Mouse (Mus musculus) embryonic facial prominence, embryonic 15.5 days (tissue): ENCODE results near the gene Ubash3b. TPM values are rescaled to one million over a fixed set of nuclear protein-coding genes. Genes with fewer than 3 reads are reported as not detected.

ENCODE experiments used
- ATAC-seq: fragments of 200-750 bp; cut with Nextera tagmentation; 2 replicates; pipeline ENCODE4 v1.8.0; 2017; ENCODE audit warnings: low read depth, moderate TSS enrichment; ENCODE audit not compliant: insufficient number of reproducible peaks, low FRiP score, low TSS enrichment
- H3K27ac ChIP-seq: fragments of 300-500 bp; sonication (generic); replicated peaks from 2 replicates; pipeline ENCODE4 v1.5.1; 2015; ENCODE audit warnings: mild to moderate bottlenecking, inconsistent platforms
- H3K27me3 ChIP-seq: fragments of 300-500 bp; sonication (generic); 2 replicates; pipeline ENCODE4 v1.6.1; 2015; ENCODE audit warnings: inconsistent platforms
- H3K36me3 ChIP-seq: fragments of 300-500 bp; sonication (generic); 2 replicates; pipeline ENCODE4 v1.6.1; 2015; ENCODE audit warnings: mild to moderate bottlenecking, inconsistent platforms
- H3K4me1 ChIP-seq: fragments of 300-500 bp; sonication (generic); 2 replicates; pipeline ENCODE4 v1.6.1; 2015; ENCODE audit warnings: inconsistent platforms
- H3K4me2 ChIP-seq: fragments of 300-500 bp; sonication (generic); replicated peaks from 2 replicates; pipeline ENCODE4 v1.6.1; 2015; ENCODE audit warnings: mild to moderate bottlenecking, inconsistent platforms
- H3K4me3 ChIP-seq: fragments of 300-500 bp; sonication (generic); replicated peaks from 2 replicates; pipeline ENCODE4 v1.5.1; 2015; ENCODE audit warnings: mild to moderate bottlenecking, inconsistent platforms
- H3K9ac ChIP-seq: fragments of 300-500 bp; sonication (generic); 2 replicates; pipeline ENCODE4 v1.6.1; 2015; ENCODE audit warnings: inconsistent platforms
- H3K9me3 ChIP-seq: fragments of 300-500 bp; sonication (generic); replicated peaks from 2 replicates; pipeline ENCODE4 v1.6.1; 2016; ENCODE audit warnings: inconsistent platforms
- WGBS: fragments of 180-500 bp; shearing (Covaris S2); methylation state at CpG from one replicate; pipeline ENCODE4 v1.1.7; 2015; 5-methylcytosine and 5-hydroxymethylcytosine counted together
- polyA plus RNA-seq: library from polyadenylated mRNA; unstranded; fragments of >200 nt; fragmentation: Nextera tagmentation; extraction: Ambion mirVana; gene quantifications from 2 replicates; pipeline ENCODE4 v1.2.1, GENCODE M21; 2015

Ubash3b gene
- polyA plus RNA-seq, 1 experiment from 2014 or later, result 8.2 TPM

DNA sequence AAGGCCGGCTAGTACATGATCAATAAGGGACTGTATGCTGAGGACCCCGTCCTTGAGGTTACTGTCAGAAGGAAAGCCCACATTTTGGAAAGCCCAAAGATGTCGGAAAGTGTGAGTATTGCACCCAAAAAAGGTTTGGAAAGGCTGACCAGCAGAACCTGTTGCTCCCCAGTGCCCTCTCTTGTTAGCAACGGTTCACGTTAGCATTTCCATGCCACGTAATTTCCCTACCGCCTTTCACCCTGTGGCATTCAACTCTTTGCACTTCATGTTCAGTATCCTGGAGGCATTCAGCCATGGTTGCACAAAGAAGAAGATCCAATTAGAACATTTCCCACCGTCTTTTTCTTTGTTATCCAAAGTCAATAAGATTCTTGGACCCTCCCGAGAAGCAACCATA is 47.1 kb downstream of the Ubash3b start:
- no peak for ATAC-seq
- no peaks in the 10 kb centered on the region for H3K36me3 ChIP-seq
- H3K27me3 ChIP-seq, result no peaks in the 10 kb centered on the region
- H3K27ac ChIP-seq, result no peak overlapping the region
- H3K4me2 ChIP-seq, result no peak overlapping the region
- peaks cover 4% of the 10 kb centered on the region; the same call in 1 of the 2 replicates for H3K4me1 ChIP-seq
- 92% methylated on average over 9 of the region's 9 CpGs for WGBS
- no peak overlapping the region for H3K9ac ChIP-seq
- no peaks in the 10 kb centered on the region for H3K9me3 ChIP-seq
- no peak overlapping the region for H3K4me3 ChIP-seq

- WGBS, result 85% methylated on average over 7 of the region's 7 CpGs
- no peak overlapping the region for H3K9ac ChIP-seq
- no peak for ATAC-seq
Measured at GRCm38 (mm10) chr9:41109749-41110148, 51.7 kb downstream of the Ubash3b start.

GRCm38 (mm10) chr9:41108324-41109180 is 52.9 kb downstream of the Ubash3b start:
- WGBS, result 41% methylated on average over 14 of the region's 14 CpGs
- no peak overlapping the region for H3K4me3 ChIP-seq
- H3K36me3 ChIP-seq, result no peaks in the 10 kb centered on the region
- H3K9ac ChIP-seq, result no peak overlapping the region
- no peaks in the 10 kb centered on the region for H3K9me3 ChIP-seq
- ATAC-seq, result peak; percentile 57; the same call in 1 of the 2 replicates
- H3K27ac ChIP-seq, result peak overlapping the region; percentile 24; the same call in 1 of the 2 replicates
- no peak overlapping the region for H3K4me2 ChIP-seq
- peaks cover 29% of the 10 kb centered on the region for H3K4me1 ChIP-seq
- no peaks in the 10 kb centered on the region for H3K27me3 ChIP-seq

More at GRCm38 (mm10) chr9:41109749-41110148, 51.7 kb downstream of the Ubash3b start:
- H3K27ac ChIP-seq, result no peak overlapping the region
- no peaks in the 10 kb centered on the region for H3K27me3 ChIP-seq
- no peak overlapping the region for H3K4me2 ChIP-seq
- H3K4me1 ChIP-seq, result peaks cover 29% of the 10 kb centered on the region
- no peaks in the 10 kb centered on the region for H3K36me3 ChIP-seq
- H3K9me3 ChIP-seq, result no peaks in the 10 kb centered on the region
- H3K4me3 ChIP-seq, result no peak overlapping the region

GRCm38 (mm10) chr9:41105201-41105643 is 56.3 kb downstream of the Ubash3b start:
- Histone ChIP-seq H3K4me2 (no peak overlapping the region), H3K27ac (no peak overlapping the region), H3K4me3 (no peak overlapping the region), H3K36me3 (no peaks in the 10 kb centered on the region), H3K27me3 (no peaks in the 10 kb centered on the region), H3K9ac (no peak overlapping the region), H3K9me3 (no peaks in the 10 kb centered on the region), H3K4me1 (peaks cover 46% of the 10 kb centered on the region)
- 51% methylated on average over 7 of the region's 7 CpGs for WGBS
- ATAC-seq, result no peak

DNA sequence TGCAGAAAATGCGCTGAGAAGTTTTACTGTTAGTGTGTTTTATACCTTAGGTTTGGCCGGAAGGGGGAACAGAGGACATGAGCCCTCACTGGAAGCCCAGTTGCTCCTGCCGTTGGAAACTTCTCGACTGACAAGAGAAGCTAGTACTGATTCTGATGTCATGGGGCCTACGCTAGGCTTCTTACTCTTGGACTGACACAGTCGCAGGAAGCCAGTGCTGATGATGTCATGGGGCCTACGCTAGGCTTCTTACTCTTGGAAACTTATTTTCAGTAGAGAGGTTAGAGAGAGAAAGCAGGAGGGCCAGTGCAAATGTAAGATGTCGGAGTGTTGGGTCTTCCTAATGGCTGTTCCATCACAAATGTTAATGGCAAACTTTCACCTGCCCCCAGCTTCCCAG is 57.8 kb downstream of the Ubash3b start:
- no peaks in the 10 kb centered on the region for H3K36me3 ChIP-seq
- WGBS, result 93% methylated on average over 8 of the region's 8 CpGs
- H3K4me3 ChIP-seq, result no peak overlapping the region
- ATAC-seq, result no peak
- no peaks in the 10 kb centered on the region for H3K9me3 ChIP-seq
- no peak overlapping the region for H3K4me2 ChIP-seq
- H3K9ac ChIP-seq, result no peak overlapping the region
- H3K27ac ChIP-seq, result no peak overlapping the region
- no peaks in the 10 kb centered on the region for H3K27me3 ChIP-seq
- H3K4me1 ChIP-seq, result peaks cover 56% of the 10 kb centered on the region

- Histone ChIP-seq H3K4me2 (no peak overlapping the region), H3K9me3 (no peaks in the 10 kb centered on the region), H3K27ac (peak overlapping the region; percentile 13; the same call in 1 of the 2 replicates), H3K4me1 (peaks cover 55% of the 10 kb centered on the region), H3K27me3 (no peaks in the 10 kb centered on the region), H3K9ac (no peak overlapping the region), H3K4me3 (no peak overlapping the region), H3K36me3 (no peaks in the 10 kb centered on the region)
- 44% methylated on average over 10 of the region's 10 CpGs for WGBS
- no peak for ATAC-seq
Measured at GRCm38 (mm10) chr9:41102613-41103012, 58.9 kb downstream of the Ubash3b start.

- Histone ChIP-seq H3K4me2 (no peak overlapping the region), H3K4me1 (peaks cover 50% of the 10 kb centered on the region), H3K27ac (peak overlapping the region; percentile 82), H3K36me3 (no peaks in the 10 kb centered on the region), H3K27me3 (no peaks in the 10 kb centered on the region), H3K9ac (no peak overlapping the region), H3K9me3 (no peaks in the 10 kb centered on the region), H3K4me3 (no peak overlapping the region)
- 48% methylated on average over 8 of the region's 8 CpGs for WGBS
- peak; percentile 45; the same call in 1 of the 2 replicates for ATAC-seq
Measured at GRCm38 (mm10) chr9:41099897-41100296, 61.6 kb downstream of the Ubash3b start.

DNA sequence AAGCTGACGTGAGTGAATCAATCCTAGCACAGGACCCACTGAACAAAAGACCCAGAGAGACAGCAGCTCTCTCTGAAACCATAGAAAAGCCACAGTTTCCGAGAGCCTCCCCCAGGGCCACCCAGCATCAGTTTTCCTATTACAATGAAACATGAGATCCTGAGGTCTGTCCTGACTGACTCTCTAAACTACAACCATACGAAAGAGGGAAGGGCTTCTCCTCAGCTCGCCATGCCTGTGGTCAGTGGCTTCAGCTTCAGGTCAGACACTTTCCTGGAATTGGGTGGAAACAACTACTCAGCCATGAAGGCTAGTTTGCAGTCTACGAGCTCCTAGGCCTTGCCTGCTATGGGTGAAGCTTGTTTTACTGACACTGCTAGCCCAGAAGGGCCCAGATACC is 62.4 kb downstream of the Ubash3b start:
- WGBS, result 36% methylated on average over 5 of the region's 5 CpGs
- Histone ChIP-seq H3K27me3 (no peaks in the 10 kb centered on the region), H3K4me1 (peaks cover 50% of the 10 kb centered on the region), H3K9ac (no peak overlapping the region), H3K4me3 (no peak overlapping the region), H3K9me3 (no peaks in the 10 kb centered on the region), H3K4me2 (0 out of 2 replicates have a peak overlapping the region, but pooled peaks have one; percentile 6), H3K27ac (peak overlapping the region; percentile 82), H3K36me3 (no peaks in the 10 kb centered on the region)
- ATAC-seq, result peak; percentile 69; the same call in 1 of the 2 replicates

DNA sequence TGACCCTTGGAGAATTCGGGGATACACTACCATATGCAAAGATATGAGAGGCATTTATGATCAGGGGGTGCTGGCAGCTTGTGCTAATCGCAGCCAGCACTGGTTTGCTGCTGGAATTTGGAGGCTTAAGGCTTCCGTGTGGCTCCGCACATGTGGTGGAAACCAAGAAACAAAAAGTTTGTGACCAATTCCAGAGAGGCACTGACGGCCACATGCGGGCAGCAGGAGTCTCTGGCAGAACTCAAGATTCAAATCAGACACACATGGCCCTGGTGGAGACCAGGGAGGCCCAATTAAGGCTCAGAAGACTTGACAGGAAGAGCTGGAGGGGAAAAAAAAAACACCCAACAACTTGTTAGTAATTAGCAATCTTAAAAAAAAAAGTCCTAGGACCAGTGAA is 63.4 kb downstream of the Ubash3b start:
- no peak for ATAC-seq
- Histone ChIP-seq H3K4me3 (no peak overlapping the region), H3K4me1 (peaks cover 49% of the 10 kb centered on the region), H3K4me2 (no peak overlapping the region), H3K27ac (peak overlapping the region; percentile 82), H3K9me3 (no peaks in the 10 kb centered on the region), H3K27me3 (no peaks in the 10 kb centered on the region), H3K36me3 (no peaks in the 10 kb centered on the region), H3K9ac (no peak overlapping the region)
- WGBS, result 39% methylated on average over 6 of the region's 6 CpGs

GRCm38 (mm10) chr9:41091993-41092392 is 69.5 kb downstream of the Ubash3b start:
- Histone ChIP-seq H3K4me1 (0 out of 2 replicates have a peak, but pooled peaks cover 7% of the 10 kb centered on the region), H3K27ac (no peak overlapping the region), H3K9me3 (no peaks in the 10 kb centered on the region), H3K9ac (no peak overlapping the region), H3K36me3 (no peaks in the 10 kb centered on the region), H3K4me2 (no peak overlapping the region), H3K4me3 (no peak overlapping the region), H3K27me3 (no peaks in the 10 kb centered on the region)
- no peak for ATAC-seq
- WGBS, result 84% methylated on average over 12 of the region's 12 CpGs

DNA sequence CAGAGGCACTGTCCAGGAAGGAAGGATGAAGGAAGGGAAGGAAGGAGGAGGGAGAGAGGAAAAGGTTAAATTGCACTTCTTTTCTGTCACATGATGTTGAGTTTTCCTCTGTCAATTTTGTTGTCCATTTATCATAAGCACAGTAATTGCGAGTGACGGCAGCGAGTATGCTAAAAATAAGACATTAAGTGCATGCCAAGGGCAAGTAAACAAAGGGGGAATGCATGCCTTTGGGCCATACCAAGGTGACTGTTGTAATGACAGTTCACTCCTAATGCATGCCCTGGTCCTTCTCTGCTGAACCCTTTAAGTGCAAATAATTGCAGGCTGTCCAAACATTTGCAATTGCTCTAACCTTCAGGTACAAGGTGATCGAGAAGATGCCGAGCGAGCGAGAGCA is 70.3 kb downstream of the Ubash3b start:
- Histone ChIP-seq H3K4me1 (0 out of 2 replicates have a peak, but pooled peaks cover 1% of the 10 kb centered on the region), H3K9me3 (no peaks in the 10 kb centered on the region), H3K27me3 (no peaks in the 10 kb centered on the region), H3K27ac (no peak overlapping the region), H3K4me3 (no peak overlapping the region), H3K4me2 (no peak overlapping the region), H3K9ac (no peak overlapping the region), H3K36me3 (no peaks in the 10 kb centered on the region)
- no peak for ATAC-seq
- 53% methylated on average over 7 of the region's 7 CpGs for WGBS
